Mouse (Mus musculus) heart, adult 18-20 months (tissue): Measurements from ENCODE around the gene Mov10l1. TPM values are rescaled to one million over a fixed set of nuclear protein-coding genes. Genes with fewer than 3 reads are reported as not detected.
A peak's percentile ranks its signal among the peaks of the same experiment; 100 is the strongest.

Source experiments
- DNase-seq, 2 experiments: peaks; one replicate each; pipeline ENCODE4 v3.0.0; 2021 to 2022; ENCODE audit warnings: mixed read lengths in 1 of 2
- long read RNA-seq, 2 experiments: library from polyadenylated mRNA; stranded (forward); transcript quantifications; one replicate each; pipeline ENCODE4 v2.0.0; 2021
- total RNA-seq, 2 experiments: library from RNA; stranded (reverse); gene quantifications; 2 replicates each; pipeline ENCODE4 v1.2.3; 2021

The Mov10l1 gene
- total RNA-seq = 100 to 1,000 TPM; 115 to 121 TPM
- long read RNA-seq, experiment 1, partial matches to known transcripts = 75 of 98 reads
- long read RNA-seq, experiment 1, other reads (novel, unspliced or antisense) = 23 of 98 reads
- long read RNA-seq, experiment 2, partial matches to known transcripts = 48 of 54 reads
- long read RNA-seq, experiment 2, other reads (novel, unspliced or antisense) = 6 of 54 reads

DNA sequence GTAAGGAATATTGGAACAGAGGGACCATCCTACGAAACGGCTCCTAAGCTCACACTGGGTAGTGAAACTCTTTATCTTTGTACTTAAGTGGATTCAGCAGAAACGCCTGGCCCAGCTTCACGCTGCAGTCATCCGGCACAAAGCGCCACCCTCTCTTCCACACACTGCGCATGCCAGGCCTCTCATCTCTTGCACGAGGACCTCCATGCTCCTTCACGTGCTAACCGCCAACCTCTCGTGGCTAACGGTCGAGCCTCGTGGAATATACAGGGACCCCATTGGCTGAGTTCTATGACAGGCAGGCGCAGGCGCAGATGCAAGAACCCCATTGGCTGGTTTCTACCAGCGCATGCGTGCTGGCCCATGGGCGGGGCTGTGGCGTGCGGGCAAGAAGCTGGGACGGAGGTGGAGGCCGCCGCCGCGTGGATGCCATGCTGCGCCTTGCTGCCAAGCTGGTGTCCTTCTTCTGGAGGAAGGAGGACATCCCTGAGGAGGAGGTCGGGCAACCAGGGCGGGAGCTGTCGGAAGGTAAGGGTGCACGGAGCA, at the start of gene Mov10l1:
Gene Mov10l1 (plus strand): TSS at position 376 of the 546 bp plus-strand sequence.
- DNase-seq = no peak

- peak in 1 of 2 experiments; percentile 22 for DNase-seq
Measured at GRCm38 (mm10) chr15:88934141-88934540, 48.6 kb upstream of the Mov10l1 start.

GRCm38 (mm10) chr15:88936619-88937290, 46.0 kb upstream of the Mov10l1 start:
- DNase-seq = no peak

- DNase-seq = no peak
Measured at GRCm38 (mm10) chr15:88937291-88937650, 45.4 kb upstream of the Mov10l1 start.

GRCm38 (mm10) chr15:88942783-88943182, 39.9 kb upstream of the Mov10l1 start:
- DNase-seq = no peak

DNA sequence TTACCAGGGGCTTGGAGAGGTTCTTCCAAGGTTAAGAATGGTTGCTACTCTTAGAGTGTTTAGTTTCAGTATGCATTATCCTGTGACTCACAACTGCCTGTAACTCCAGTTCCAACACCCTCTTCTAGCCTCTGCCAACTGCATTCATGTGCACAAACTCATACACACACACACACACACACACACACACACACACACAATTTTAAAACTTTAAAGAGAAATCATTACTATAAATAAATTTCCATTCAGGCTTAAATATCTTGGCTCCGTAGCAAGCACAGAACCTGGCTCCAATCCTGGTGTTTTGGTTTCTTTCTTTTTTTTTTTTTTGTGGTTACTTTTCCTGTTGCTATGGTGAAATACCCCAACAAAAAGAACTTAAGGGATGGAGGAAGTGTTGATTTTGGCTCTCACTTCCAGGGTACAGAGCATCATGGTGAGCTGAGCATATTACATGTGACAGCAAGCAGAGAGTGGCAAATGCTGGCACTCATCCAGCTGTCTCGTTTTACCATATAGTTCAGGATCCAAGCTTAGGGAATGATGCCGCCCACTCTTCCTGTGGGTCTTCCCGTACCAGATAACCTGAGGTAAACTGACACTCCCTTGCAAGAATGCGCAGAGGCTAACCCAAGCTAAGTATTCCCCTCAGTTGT, 38.7 kb upstream of the Mov10l1 start:
- peak in 1 of 2 experiments; percentile 21 for DNase-seq

DNA sequence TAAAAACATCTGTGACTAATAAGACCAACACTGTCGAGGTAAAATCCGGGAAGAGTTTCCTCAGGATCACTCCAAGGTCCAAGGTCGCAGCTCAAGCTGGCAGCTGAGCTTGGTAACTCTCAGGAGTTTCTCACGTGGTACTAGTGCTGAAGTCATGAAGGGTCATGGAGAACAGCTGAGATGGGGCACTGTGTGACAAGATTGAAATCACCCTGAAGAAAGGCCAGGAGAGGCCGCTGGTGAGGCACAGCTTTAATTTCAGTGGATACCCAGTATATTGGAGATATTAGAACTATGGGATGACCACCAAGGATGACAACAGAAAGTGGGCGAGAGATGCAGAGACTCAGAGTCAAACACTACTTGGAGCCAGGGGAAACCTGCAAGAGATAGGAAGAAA, 35.9 kb upstream of the Mov10l1 start:
- DNase-seq = no peak

- no peak for DNase-seq
Measured at GRCm38 (mm10) chr15:88951246-88951645, 31.5 kb upstream of the Mov10l1 start.

GRCm38 (mm10) chr15:88954368-88955072, 28.2 kb upstream of the Mov10l1 start, which contains the start of gene Ttll8:
Gene Ttll8 (minus strand): TSS chr15:88954418.
- DNase-seq = no peak

DNA sequence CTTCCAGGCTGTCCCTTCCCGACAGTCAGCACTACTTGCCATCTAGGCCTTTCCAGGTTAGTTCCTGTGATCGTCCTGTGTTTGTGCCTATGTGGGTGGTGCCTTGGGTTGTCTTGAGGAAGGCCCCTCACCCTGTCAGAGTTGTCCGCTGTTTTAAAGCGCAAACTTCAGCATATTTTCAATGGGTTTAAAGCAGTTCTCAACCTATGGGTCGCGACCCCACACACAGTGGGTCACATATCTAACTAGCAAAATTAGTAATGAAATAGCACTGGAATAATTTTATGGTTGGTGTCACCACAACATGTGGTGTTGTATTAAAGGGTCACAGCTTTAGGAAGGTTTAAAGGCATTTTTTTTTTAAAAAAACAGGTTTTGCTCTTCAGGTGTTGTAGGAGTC, 27.4 kb upstream of the Mov10l1 start:
- DNase-seq = no peak

DNA sequence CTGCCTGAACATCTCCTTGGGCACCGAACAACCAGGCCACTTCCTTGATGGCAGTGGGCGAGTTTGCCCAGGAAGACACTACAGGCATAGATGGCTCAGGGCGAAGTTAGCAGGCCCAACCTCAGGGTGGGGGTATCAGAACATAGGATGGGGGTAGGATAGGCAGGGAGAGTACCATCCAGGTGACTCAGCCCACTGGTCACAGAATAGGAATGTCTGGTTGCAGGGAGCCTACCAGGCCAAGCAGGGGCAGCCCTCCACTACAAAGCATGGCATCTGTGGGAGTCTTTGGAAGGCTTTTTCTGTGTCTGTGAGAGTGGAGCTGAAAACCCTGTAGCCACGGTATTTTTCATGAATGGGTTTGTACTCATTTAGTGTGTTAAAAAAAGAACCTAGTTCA, 25.2 kb upstream of the Mov10l1 start:
- DNase-seq = no peak

GRCm38 (mm10) chr15:88964070-88964578, 18.6 kb upstream of the Mov10l1 start:
- DNase-seq = no peak

GRCm38 (mm10) chr15:88972300-88972699, 10.4 kb upstream of the Mov10l1 start:
- no peak for DNase-seq

DNA sequence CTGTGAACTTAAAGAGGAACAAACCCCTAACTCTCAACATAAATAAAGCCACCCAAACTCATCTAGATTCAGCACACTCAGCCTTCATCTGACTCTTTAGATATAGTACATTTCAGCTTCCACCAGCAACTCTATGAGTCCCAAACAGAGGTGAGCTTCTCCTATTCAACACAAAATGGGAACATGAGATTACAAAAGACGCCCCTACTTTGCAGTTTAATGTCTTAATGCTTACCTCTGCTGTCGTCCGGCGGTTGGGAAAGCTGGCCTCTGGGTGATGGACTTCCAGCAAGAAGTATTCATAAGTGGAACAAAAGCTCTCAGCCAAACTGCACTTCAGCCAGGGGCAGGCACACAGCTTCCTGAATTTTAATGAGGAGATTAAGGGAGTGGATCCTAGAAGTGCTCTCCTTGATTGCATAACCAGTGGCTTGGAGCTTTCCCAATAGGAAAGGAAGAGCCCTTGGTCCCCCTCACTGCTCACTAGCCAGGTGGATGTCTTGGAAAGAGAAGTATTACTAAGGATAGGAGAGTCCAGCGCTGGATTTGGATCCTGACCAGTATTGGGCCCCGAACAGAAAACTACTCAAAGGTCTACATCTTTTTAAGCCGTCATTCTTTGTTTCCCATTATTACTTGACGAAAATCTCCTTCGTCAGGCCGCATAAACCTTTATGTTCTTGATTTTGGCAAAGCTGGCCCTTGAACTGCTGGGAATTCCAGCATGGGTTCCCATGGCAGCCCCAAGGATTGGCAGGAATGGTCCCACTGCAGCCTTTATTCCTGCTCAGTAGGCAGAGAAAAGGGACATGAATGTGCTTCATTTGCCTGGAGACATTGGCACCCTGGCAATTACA, 4.2 kb upstream of the Mov10l1 start, which contains the start of gene Mlc1:
Gene Mlc1 (minus strand): TSS at position 727 of the 857 bp plus-strand sequence.
- DNase-seq = peak in 1 of 2 experiments; percentile 6

- DNase-seq = no peak
Measured at GRCm38 (mm10) chr15:88979138-88979446, 3.6 kb upstream of the Mov10l1 start.

- no peak for DNase-seq
Measured at GRCm38 (mm10) chr15:88989236-88989635, 6.5 kb downstream of the Mov10l1 start.

DNA sequence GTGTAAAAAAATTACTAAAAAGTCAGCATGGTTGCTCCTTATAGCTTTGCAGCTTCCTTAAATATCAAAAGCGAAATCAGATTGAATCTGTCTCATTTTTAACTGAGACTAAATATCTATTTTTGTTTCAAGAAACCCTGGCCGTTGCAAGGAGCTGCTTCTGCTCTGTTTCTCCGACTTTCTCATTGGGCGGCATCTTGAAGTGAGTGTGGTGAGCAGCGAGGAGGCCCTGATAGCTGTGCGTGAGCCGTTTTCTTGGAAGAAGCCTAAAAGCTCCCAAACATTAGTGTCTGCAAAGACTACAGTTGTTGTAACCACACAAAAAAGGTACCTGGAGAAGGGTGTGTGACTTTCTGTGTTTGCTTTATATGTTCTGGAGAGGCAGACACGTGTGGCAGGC, 15.9 kb downstream of the Mov10l1 start:
- DNase-seq = no peak

DNA sequence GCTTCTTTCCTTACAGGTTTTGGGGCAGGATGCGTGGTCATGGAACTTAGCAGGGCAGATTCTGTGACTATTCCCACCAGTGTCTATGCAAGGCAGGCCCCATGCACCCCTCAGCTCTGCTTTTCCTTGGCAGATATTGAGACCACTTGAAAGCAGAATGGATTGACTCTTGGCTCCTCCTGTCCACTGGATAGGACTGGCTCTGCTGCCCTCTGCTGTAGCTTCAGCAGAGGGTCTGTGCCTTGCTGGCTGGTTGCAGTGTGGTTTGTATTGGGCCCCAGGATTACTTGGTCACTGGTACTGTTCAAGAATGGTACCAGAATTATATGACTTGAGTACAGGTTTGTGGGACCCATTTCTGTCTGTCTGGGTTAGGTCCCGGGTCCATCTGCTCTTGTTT, 16.4 kb downstream of the Mov10l1 start:
- no peak for DNase-seq

- no peak for DNase-seq
Measured at GRCm38 (mm10) chr15:89000367-89000766, 17.7 kb downstream of the Mov10l1 start.

GRCm38 (mm10) chr15:89001245-89001644, 18.5 kb downstream of the Mov10l1 start:
- no peak for DNase-seq

DNA sequence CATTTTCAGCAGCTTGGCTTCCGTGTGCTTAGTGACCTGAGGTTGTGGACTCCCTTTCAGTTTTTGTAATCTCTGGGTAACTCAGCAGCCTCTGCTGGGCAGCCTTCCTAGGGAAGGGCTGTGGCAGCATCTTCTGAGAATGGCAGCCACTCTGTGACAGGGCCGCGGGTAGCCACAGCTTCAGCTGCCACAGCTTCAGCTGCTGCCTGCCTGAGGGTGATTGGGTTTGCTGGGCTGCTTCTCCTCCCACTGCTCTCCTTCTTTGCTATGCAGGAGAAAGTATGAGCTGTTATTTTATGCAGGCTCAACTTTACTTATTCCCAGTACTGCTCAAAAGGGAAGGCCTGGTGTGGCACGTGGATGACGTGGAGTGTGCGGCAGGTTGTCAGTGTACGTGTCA, 24.3 kb downstream of the Mov10l1 start:
- DNase-seq = no peak
